Mouse (Mus musculus) lung, adult 2 months (tissue): Measurements from ENCODE around the gene Tmem259. TPM values are rescaled to one million over a fixed set of nuclear protein-coding genes. Genes with fewer than 3 reads are reported as not detected.

Experiments used
- DNase-seq: peaks from one replicate; pipeline ENCODE4 v3.0.0; 2022
- H3K4me1 ChIP-seq: fragments of 200-500 bp; 2 replicates; pipeline ENCODE4 v1.6.1; 2011; ENCODE audit warnings: low read length; ENCODE audit not compliant: control insufficient read depth, insufficient read depth
- H3K4me3 ChIP-seq: fragments of 200-500 bp; replicated peaks from 2 replicates; pipeline ENCODE3; 2011; ENCODE audit warnings: low read depth, mild to moderate bottlenecking, control low read depth, low read length; ENCODE audit errors: extremely low read depth
- CTCF ChIP-seq: fragments of 200-500 bp; IDR thresholded peaks from 2 replicates; pipeline ENCODE4 v1.5.1; 2011; ENCODE audit warnings: mild to moderate bottlenecking, low read length, control low read depth; ENCODE audit not compliant: insufficient read depth
- POLR2A ChIP-seq: fragments of 200-500 bp; IDR thresholded peaks from 2 replicates; pipeline ENCODE4 v1.6.1; 2011; ENCODE audit warnings: low read depth, mild to moderate bottlenecking, control low read depth, low read length, borderline replicate concordance; ENCODE audit errors: extremely low read depth
- WGBS: fragments of 180-500 bp; shearing (Covaris S2); methylation state at CpG from one replicate; pipeline ENCODE4 v1.1.7; 2018; 5-methylcytosine and 5-hydroxymethylcytosine counted together
- polyA plus RNA-seq: library from polyadenylated mRNA; depleted of rRNA; stranded (reverse); fragments of >200 nt; gene quantifications from 2 replicates; pipeline ENCODE4 v1.2.3, GENCODE M21; 2012

Tmem259 gene
- polyA plus RNA-seq, 1 experiment: 294 TPM

DNA sequence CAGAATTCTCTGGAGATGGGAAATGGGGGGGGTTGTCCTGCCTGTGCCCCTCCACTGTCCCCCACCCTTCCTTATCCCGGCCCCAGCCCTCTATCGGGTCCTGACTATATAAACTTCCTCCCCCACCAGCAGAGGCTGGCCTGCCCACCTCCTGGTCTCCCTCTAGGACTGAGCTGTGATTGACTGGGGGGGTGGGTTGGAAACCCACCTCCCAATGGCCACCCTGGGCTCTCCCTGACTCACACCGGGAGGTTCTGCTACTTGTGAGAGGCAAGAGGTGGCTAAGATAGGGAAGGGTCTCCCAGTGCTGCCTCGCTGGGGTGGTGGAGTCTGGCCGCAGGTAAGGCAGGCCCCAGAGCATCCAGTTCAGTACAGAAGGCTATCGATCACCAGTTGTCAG lies 36.6 kb downstream of the Tmem259 start:
- no peak for DNase-seq
- H3K4me1 ChIP-seq: peaks cover 5% of the 10 kb centered on the region
- TF ChIP-seq CTCF: no peak
- no peak for TF ChIP-seq POLR2A
- H3K4me3 ChIP-seq: no peak overlapping the region
- WGBS: 80% methylated on average over 6 of the region's 6 CpGs

DNA sequence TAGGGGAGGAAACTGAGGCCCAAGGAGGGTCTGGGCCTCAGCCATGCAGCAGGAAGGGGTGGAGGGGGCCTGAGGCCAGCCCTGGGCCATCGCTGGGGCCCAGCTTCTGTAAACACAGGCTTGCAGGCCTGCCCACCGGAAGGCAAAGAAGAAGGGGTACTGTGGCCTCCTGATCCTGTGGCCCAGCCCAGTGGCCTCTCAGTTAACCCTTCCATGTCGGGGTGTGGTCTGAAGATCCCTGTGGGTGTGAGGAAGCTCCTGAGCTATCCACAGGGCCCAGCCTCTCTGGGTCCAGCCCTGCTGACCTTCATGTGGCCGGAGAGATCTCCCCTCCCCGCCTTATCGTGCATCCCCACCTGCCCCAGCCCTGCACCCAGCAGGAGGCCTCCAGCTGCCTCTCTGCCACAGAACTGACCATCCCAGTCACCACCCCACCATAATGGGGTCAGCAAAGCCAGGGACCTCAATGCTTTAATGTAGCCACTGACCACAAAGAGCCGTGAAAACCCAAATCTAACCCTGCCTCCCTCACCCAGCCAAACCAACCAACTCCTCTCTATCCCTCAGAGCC lies 37.3 kb downstream of the Tmem259 start:
- H3K4me3 ChIP-seq: no peak overlapping the region
- TF ChIP-seq CTCF (no peak), POLR2A (no peak)
- WGBS: 42% methylated on average over 7 of the region's 7 CpGs
- H3K4me1 ChIP-seq: peaks cover 5% of the 10 kb centered on the region
- DNase-seq: no peak

DNA sequence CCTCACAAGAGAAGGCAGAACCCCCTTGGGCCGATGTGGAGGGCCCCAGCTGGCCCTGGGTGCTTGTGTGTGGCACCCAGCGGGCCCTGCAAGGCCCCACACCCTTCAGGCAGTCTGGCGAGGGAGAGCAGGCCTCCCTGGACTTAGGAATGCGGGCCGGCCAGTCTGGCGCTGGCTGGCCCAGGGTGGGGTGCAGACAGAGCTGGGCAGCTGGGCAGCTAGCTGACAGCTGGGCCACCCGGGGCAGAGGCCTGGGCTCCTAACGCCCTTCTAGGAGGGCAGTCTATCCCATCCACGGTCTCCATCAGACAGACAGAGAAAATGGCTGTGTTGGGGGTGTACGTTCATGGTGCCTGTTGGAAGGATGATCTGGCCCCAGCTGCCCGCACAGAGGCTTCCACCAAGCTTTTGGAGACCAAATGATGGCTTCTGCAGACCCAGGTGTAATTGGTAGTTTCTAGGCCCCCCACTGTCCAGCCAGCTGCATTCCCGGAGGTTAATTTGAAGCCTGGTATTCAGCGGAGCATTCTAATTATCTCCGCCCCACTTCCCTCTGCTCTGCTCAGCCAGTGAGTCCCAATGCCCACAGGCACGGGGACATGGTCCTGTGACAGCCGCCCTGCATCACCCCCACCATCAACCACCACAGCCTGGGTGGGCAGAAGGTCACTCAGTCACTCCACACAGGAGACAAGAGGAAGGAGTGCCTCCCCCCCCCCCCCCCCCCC lies 38.5 kb downstream of the Tmem259 start:
- WGBS: 60% methylated on average over 16 of the region's 16 CpGs
- Histone ChIP-seq H3K4me1 (peaks cover 5% of the 10 kb centered on the region), H3K4me3 (no peak overlapping the region)
- DNase-seq: peak; percentile 50
- TF ChIP-seq CTCF (no peak), POLR2A (no peak)

DNA sequence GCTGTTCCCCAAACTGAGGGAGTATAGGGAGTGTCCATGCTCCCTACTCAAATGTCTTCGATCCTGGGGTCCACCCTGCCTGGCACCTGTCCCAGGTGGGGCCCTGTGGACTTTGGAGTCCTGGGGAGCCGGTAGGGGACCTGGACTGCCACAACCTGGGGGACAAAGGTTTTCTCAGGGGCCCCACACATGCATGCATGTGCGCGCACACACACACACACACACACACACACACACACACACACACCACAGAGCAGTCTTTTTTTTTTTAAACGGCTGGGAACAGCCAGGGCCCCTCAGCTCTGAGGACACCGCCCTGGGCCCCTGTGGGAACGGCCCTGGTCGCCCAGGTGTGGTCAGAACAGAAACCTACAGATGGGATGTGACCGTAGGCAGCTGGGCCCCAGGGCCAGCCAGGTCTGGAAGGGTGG lies 40.6 kb downstream of the Tmem259 start:
- no peak for TF ChIP-seq POLR2A
- no peak for TF ChIP-seq CTCF
- DNase-seq: no peak
- H3K4me3 ChIP-seq: no peak overlapping the region
- WGBS: 76% methylated on average over 9 of the region's 9 CpGs
- H3K4me1 ChIP-seq: peaks cover 5% of the 10 kb centered on the region

DNA sequence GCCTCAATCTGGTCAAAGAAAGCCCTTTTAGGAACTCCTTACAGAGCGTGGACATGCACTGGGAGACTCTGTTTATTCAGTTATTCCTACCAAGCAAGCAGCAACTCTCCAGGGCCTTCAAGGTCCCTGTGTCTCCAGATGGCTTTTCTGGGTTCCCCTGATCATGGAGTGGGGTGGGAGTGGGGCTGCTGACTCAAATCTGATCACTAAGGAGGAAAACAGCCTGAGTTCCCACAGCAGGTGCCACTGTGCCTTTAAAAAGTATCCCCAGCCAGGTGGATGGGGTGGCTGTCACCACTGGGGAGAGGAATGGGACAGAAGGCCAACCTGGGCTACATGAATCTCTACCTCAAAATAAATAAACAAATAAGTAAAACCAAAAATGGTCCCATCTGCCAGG lies 41.1 kb downstream of the Tmem259 start:
- no peak for DNase-seq
- H3K4me3 ChIP-seq: no peak overlapping the region
- peaks cover 5% of the 10 kb centered on the region for H3K4me1 ChIP-seq
- no peak for TF ChIP-seq CTCF
- TF ChIP-seq POLR2A: no peak
- WGBS: 91% methylated on average over 1 of the region's 1 CpGs

DNA sequence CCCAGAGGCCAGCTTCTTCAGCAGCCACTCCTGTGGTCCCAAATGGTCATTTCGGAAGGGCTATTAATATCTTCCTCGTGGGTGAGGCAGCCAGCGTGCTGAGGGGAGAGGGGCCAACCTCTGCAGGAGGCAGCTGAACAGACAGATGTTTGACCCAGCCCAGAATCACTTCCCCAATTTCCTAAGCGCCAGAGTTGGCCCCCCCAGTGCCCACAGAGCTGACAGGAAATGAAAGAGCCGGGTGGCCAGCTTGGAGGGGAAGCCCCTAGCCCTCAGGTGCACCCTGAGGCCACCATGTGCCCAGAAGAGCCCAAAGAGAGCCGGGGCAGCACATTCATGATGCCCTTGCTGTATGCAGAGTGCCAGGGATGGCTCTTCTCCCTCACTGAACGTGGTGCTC lies 43.4 kb downstream of the Tmem259 start:
- no peak overlapping the region for H3K4me3 ChIP-seq
- peaks cover 20% of the 10 kb centered on the region for H3K4me1 ChIP-seq
- no peak for TF ChIP-seq POLR2A
- no peak for TF ChIP-seq CTCF
- DNase-seq: no peak
- WGBS: 47% methylated on average over 7 of the region's 7 CpGs

DNA sequence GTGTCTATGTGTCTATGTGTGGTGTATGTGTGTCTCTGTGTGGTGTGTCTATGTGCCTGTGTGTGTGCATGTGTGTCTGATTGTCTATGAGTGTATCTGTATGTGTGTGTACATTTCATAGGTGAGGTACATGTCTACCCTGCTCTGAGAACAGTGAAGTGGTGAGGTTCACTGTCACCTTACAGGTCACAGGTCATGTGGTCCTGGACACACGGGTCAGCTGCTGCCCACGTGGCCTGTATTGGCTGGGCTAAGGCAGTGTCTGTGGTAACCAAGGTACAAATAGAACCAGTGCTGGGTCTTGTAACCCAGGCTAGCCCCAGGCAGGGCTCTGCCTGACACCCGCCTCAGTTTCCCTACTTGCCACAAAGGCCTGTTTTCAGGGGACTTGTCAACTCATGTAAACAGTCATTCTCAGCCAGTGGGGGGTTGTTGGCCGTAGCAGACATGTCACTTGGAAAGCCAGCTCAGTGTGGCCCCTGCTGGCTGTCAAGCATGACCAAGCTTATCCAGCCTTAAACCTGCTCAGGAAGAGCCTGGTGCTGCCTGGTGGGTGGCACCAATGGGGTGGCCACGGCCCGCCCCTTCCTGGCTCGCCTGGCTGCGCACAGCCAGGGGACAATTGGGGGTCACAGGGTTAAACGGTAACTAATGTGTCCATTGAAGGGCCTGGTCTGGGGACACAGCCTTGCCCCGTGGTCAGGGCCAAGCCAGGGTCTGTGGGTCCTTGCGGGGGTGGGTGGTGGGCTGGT lies 46.2 kb downstream of the Tmem259 start:
- Histone ChIP-seq H3K4me3 (no peak overlapping the region), H3K4me1 (peaks cover 36% of the 10 kb centered on the region)
- no peak for DNase-seq
- 73% methylated on average over 11 of the region's 11 CpGs for WGBS
- TF ChIP-seq CTCF (no peak), POLR2A (no peak)

DNA sequence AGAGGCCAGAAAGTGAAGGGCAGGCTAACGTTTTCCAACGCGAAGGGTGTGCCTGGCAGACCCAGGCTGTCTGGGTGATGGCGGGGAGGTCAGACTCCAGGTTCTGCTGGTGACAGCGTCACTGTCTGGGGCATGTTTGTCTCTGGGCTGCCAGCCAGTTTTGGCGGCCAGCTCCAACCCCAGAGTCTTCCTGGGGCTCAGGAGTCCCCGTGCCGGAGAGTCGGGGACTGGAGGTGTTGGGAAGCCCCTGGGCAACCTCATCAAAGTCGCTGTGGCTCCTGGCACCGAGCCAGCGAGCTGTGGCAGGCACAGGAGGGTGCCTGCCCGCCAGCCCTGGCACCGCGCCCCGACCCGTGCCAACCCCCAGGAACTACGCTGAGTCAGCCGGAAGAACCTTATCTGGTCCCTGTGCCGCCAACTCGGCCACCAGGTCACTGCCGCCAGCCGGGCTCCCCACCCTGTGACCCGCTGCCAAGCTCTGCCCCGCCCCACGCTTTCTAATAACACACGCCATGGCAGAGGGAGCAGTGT lies 47.2 kb downstream of the Tmem259 start:
- Histone ChIP-seq H3K4me1 (peaks cover 40% of the 10 kb centered on the region), H3K4me3 (no peak overlapping the region)
- DNase-seq: peak; percentile 87
- TF ChIP-seq POLR2A (no peak), CTCF (no peak)
- WGBS: 2% methylated on average over 27 of the region's 27 CpGs

DNA sequence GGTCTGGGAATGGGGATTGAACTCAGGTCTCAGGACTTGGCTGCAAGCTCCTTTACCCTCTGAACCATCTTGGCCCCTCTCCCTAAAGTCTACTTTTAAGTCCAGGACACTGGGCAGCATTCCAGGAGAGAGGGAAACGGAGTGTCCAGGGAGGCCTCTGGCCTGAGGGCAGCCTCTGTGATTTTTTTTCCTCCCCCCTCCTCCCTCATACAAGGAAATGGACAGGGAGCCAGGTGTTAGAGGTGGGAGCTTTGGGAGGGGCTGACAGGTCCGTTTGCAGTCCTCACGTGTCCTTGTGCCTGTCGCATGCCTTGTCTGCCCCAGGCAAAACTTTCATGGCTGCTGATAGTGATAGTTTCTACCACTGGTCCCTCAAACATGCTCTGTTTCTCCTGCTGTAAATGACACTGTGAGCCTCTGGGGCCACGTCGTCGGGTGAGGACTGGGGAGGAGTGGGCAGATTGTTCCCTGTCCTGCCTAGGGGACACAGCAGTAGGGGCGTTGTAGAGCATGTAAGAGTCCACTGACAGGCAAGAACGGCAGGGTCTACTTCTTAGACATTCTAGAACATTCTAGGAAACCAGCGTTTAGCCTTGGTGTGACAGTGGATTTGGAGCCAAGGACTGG lies 47.7 kb downstream of the Tmem259 start:
- DNase-seq: no peak
- WGBS: 15% methylated on average over 10 of the region's 10 CpGs
- Histone ChIP-seq H3K4me1 (peaks cover 40% of the 10 kb centered on the region), H3K4me3 (no peak overlapping the region)
- TF ChIP-seq CTCF (no peak), POLR2A (no peak)
